Mouse (Mus musculus): ENCODE results near the gene Mypn.

Gene Mypn

DNA sequence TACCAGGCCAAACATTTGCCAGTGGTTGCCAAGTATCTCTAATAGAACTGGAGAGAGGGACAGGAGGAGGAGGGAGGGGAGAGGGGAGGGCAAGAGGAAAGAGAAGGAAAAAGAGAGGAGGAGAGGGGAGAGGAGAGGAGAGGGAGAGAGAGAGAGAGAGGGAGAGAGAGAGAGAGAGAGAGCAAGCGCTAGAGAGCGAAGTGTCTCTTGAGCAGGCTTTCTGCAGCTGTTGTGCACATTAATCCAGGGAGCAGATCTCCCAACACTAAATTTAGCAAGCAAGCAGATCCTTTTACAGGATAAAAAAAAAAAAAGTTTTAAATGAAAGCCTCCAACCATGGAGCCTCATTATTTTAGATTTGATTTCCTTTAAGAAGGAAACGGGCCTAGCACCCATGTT is 750 bp downstream of the Mypn start:
- no peak for DNase-seq (ENCODE audit: extremely low read depth, insufficient read length, low spot score)

DNA sequence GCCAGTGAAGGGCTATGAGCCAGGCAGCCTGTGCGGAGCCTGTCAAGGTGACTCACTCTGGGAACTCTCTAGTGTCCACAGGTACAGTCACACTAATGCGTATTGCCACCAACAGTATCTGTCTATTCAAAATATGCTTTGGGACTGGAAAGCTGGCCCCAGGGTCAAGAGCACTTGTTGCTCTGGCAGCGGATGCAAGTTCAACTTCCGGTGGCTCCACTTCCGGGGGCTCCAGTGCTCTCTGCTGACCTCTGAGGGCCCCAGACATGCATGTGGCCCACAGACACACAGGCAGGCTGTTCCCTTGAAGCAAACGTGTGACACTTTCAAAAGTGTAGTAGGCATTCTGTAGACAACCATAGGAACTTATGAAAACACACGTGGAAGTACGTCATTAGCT is 2.2 kb downstream of the Mypn start:
- no peak for DNase-seq (ENCODE audit: extremely low read depth, insufficient read length, low spot score)

DNA sequence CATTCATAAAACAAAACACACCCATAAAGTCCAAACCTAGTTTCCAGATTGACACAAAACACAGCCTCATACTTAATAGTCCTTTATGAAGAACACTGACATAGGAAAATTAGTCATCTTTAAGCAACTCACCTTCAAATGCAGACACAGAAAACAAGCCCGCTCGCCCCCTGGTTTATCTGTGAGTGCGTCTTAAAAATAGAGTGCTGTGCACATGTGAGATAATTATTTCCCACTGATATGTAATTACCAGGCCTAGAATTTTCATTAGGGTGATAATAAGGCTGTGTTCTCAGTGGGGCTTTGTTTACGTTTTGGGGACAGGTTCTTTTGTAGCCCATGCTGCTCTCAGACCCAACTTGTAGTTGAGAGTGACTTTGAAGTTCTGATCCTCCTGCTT is 4.7 kb downstream of the Mypn start:
- DNase-seq (ENCODE audit: extremely low read depth, insufficient read length, low spot score) = no peak

DNA sequence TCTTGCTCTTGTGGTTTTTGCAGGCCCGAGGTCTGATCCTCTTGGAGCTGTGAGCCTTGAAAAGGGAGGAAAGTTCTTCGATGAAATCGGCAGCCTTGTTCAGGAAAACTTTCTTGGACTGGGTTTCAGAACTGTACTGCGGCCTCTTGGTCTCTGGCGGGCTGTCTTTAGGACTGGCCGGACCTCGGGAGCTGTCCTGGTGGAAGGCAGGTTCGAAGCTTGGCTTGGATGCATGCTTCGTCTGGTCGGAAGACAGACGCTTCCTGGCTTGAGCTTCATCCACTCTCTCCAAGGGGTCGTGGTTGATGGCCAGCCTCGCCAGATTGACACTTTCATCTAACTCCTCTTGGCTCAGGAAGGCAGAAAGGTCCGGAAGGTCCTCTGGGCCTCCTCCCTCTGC is 11.0 kb downstream of the Mypn start:
- no peak for DNase-seq (ENCODE audit: extremely low read depth, insufficient read length, low spot score)

DNA sequence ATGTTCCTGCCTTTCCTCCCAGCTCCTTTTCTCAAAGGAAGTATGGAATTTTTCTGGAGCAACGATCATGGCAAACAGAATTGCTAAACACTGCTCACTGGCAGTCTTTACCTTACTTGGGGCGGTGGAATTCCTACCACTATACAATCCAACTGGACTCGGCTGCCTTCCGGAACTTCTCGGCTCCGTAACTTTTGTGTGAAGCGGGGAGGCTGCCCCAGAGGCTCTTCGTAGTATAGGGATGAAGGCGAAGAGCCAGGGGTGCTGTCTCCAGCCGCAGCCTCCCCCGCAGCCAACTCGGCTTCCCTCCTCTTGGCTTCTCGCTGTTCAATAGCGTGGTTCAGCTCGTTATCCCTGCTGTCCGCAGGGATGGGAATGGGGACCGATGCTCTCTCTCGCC is 11.5 kb downstream of the Mypn start:
- no peak for DNase-seq (ENCODE audit: extremely low read depth, insufficient read length, low spot score)

DNA sequence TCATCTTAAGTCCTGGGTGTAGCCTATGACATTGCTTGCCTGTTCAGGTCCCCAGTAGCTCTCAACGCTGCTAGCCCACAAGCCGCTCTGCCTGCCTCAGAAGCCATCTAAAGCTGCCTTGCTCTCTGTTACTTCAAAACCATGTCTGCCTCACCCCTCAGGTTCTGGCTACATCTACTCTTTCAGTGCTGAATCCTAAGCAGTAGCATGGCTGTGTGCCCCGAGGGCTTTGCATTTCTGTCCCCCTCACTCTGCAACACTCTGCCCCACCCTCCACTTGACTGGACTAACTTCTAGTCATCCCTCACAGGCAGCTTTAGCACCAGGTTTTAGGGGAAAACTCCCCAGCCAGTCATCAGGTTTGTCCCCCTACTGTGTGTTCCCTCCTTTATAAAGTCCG is 19.3 kb downstream of the Mypn start:
- no peak for DNase-seq (ENCODE audit: extremely low read depth, insufficient read length, low spot score)

DNA sequence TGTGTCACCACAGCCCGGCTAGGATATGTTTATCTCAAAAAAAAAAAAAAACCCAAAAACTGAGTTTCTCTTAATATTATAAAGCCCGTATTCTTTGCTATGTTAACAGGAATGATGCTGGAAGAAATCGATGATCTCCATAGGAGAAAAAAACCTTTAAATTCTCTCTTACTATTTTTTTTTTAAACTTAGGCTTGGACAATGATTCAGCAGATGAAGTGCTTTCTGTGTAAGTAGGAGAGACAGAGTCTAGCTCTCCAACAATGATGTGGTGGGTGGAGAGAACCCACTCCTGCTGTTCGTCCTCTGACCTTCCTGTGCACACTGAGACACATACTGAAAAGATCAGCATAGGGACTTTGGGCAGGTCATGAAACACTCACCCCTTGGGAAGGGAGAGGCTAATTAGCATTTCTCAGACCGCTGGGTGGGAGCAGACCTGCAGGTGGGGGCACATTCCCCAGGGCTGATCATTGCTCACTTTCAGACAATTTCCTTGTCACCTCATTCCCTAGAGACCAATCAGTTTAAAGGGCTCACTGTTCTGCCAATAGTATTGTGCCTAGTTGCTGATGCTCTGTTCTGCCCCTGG is 21.5 kb downstream of the Mypn start:
- no peak for DNase-seq (ENCODE audit: extremely low read depth, insufficient read length, low spot score)

DNA sequence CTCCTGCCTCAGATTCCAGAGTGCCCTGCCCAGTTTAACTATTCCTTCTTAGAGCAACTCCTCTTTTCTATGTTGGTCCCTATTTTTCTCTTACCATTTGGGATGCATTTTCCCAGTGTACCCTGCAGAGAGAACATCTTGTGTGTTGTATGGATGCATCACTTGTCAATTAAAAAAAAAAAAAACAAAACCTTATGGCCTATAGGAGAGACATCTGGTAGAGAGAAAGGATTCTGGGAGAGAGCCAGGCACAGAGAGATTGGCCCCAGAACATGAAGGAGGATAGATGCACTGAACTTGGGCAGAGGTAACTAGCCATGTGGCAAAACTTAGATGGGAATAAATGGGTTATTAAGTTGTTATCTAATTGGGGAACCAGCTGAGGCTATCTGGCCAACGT is 22.6 kb downstream of the Mypn start:
- no peak for DNase-seq (ENCODE audit: extremely low read depth, insufficient read length, low spot score)

DNA sequence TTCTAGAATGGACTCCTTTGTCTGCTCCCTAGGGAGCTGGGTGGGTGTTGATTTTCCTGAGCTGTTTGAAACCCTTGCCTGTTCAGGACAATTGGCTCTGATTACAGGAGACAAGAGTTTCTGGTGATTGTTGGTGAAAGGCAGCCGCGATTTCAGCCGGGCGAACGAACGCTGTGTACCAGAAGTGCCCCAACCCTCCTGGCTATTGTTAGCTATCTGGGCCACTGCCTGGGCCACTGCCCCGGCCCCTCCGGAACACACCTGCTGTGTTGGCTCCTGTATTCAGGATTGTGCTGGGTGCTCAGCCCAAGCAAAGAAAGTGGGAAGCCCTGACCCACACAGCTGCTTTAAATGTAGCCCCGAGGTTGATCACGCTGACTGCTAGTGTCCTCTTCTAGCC is 24.2 kb downstream of the Mypn start:
- no peak for DNase-seq (ENCODE audit: extremely low read depth, insufficient read length, low spot score)

DNA sequence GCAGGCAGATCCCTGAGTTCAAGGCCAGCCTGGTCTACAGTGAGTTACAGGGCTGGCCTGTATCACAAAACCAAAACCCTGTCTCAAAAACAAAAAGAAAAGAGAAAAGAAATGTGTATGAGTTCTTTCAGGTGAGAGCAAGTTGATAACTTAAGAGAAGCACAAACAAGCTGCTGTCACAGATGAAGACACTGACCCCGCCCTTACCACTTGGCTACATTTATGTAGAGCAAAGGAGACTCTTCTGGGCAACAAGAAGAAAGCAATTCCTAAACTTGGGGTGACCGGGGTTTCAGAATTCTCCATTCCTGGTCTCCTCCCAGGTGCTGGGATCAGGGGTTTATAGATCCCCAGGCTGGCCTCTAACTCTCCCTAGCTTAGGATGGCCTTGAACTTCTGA is 25.4 kb downstream of the Mypn start:
- no peak for DNase-seq (ENCODE audit: extremely low read depth, insufficient read length, low spot score)

DNA sequence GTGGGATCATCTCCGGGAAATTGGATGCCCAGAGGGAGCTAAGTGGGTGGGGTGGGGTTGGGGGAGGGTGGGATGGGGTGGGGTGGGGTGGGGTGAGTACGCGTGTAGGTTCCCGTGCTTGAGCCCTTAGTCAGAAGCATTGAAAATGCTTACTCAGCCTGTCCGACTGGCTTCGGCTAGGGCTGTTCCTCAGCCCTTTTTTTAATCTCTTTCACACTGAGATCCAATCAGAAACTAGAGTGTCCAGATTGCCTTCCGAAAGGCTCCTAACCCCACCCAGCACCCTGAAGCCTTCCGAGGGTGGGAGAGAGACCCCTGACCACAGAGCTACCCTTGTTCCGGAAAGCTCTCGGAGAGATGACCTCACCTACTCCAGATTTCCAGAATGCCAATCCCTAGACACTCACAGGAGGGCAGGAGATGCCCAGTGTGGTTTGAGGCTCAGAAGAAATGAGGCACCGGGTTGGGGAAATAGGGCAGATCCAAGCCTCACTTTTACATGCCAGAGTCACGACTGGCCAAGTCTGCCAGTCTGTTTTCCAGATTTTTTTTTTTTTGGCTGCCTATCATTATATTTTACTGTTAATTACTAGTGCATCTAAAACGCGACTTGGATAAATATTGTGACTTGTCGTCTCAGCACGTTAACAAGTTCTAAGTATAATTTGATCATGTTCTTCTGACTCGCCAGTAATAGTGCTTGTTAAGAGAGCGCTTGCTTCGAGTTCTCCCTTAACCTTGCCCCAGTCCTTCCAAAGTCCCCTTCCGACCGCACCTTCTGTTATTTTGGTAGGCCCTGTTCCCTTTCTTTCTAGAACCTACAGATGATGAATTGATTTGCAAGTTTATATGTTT is 26.2 kb downstream of the Mypn start:
- peak; percentile 18 for DNase-seq (ENCODE audit: extremely low read depth, insufficient read length, low spot score)

DNA sequence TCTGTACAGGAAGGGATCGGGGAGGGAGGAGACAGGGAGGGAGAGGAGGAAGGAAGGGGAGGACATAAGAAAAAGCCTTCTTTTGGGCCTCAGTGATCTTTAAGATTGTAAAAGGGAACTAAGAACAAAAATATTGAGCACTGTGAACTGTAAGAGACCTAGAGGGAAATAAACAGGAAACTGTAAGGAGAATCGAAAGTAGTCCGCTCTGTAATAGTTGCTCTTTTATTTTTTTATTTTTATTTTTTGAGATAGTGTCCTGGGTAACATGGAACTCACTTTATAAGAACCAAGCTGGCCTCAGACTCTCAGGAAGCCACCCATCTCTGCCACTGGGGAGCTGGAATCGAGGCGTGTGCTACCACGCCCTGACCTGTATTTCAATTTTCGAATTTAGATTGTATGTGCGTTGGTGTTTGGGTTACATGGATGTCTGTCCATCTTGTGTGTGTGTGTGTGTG is 27.3 kb downstream of the Mypn start:
- DNase-seq (ENCODE audit: extremely low read depth, insufficient read length, low spot score) = no peak

DNA sequence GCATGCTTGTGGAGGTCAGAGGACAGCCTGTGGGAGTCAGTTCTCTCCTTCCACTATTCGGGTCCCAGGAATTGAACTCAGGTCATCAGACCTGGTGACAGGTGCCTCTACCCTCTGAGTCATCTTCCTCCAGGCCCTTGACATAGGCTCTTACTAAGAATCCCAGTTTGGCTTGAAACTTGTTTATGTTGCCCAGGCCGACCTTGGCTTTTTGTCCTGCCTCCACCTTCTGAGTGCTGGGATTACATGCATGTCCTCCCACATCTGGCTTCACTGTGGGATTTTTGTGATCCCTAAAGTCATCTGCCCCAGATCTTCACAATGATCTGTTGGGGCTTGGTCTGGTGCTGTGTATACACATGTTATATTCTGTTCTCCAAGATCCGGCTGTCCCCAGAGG is 31.7 kb downstream of the Mypn start:
- no peak for DNase-seq (ENCODE audit: extremely low read depth, insufficient read length, low spot score)

DNA sequence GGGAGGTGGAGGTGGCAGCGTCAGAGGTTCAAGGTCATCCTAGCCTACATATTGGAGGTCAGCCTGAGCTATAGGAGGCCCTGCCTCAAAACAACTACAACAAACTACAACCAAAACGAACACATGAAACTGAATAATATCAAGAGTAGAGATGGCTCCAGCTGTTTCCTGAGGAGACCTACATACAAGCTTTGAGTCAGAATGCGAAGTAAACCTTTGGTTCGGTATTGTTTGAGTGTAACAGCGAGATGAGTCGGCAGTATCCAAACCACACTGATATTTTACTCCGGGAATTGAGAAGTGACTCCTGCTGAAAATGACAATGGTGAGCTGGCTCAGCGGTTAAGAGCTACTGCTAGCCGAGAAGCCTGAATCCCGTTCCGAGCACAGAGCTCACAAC is 34.2 kb downstream of the Mypn start:
- no peak for DNase-seq (ENCODE audit: extremely low read depth, insufficient read length, low spot score)

DNA sequence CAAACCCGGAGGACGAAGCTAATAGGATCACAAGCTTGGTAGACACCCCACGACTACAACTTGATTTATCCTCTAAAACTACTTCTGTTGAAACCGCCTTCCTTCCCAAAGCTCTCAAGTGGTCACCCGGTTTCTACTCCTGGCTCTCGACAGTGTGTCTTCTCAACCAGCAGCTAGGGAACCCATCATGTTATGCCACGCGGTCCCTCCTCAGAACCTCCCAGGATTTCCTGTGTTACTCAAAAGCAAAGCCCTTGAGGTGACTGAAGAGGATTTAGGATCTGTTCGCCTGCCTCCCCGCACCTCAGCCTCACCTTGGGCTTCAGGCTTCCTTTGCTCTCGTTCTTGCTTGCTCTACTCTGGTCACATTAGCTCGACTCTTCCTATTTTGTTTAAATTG is 35.6 kb downstream of the Mypn start:
- DNase-seq (ENCODE audit: extremely low read depth, insufficient read length, low spot score) = no peak

DNA sequence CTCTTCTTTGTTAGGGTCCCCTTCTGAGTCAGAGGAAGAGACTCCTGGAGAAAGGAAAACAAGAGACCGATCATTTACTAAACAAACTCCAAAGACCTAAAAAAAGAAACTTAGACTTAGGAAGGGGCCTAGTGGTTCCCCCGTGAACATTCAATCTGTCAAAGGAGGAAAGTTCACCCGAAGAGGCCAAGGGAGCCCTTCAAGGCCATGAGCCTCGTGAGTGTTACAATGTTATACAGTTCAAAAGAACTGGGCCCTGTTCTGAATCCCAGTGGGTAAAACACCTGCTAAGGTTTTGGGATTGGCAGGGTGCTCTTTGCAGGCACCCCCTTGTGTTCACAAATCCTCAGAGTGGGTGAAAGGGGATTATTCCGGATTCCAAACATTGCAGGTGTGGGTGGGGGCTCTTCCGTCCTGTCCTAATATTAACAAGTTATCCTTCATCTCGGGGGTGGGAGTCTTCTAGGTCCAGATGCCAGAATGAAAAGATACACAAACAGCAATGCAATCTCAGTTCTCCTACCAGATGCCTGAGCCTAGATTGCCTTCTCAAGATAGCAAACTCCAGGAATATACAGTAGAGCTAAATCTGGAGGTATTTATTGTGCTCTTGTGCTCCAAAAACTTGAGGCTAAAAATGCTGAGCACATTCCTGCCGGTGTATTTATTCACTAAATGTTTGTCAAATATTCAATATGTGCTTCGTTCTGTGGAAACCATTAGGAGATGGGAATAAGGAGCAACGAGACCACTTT is 36.3 kb downstream of the Mypn start:
- DNase-seq (ENCODE audit: extremely low read depth, insufficient read length, low spot score) = no peak

DNA sequence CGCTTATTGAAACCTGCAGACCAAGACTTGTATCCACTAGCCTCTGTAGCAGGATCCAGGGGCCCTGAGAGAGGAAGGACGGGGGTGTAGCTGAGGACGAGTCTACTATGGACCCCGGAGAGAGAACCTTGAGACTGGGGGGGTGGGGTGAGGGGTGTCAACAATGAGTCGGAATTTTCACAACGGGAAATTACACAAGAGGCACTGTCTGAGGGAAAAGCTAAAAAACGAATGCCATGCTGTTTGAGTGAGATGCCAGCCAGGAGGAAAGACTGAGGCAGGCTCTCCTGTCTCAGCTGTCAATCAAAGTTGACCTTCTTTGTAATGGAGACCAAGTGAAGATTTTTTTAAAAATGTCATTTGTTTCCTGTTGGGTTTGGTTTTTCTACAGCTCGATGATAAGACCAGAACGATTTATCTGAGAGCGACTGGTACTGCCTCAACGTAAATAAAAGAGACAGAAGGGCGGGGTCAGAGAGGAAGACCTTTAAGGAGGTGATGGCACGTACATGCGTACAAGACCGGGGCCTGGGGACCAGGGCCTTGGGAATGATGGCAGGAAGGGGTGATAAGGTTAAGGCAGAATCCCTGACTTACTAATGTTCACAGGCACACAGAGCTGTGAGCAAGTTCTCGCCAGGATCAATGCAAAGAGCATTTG is 37.9 kb downstream of the Mypn start:
- no peak for DNase-seq (ENCODE audit: extremely low read depth, insufficient read length, low spot score)

DNA sequence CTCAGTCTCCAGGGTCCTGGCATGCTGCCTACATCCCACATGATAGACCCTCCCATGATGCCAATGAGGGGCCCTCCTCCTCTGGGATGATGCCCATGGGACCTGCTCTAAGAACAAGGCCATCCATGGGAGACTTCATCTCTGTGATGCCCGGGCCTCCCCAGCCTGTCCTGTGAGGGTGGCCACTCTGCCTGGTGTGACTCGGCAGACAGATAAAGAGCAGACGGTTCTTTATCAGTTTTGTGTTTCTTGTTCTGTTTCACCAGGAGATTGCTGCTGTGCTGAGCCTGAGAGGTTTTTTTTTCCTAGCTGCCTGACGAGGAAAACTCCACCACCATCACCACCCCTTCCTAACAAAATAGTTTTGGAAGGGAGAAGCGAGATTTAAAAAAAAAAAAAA is 42.5 kb downstream of the Mypn start:
- DNase-seq (ENCODE audit: extremely low read depth, insufficient read length, low spot score) = no peak

DNA sequence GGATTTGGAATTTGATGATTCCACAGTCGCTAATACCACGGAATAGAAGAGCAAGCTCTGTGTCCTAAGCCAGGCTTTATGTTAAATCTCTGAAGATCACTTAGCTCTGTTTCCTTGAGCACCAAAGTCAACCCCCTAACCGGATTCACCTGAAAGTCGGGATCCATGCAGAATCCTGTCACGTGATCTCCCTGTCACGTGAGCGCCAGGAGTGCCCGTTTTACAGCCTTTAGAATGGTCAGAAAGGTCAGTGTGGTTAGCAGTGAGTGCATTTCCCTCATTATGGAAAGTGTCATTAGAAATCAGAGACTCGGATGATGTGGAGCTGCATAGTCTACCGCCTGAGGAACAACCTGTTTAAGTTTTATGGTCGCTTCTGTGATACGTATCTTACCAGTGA is 43.1 kb downstream of the Mypn start:
- DNase-seq (ENCODE audit: extremely low read depth, insufficient read length, low spot score) = no peak

DNA sequence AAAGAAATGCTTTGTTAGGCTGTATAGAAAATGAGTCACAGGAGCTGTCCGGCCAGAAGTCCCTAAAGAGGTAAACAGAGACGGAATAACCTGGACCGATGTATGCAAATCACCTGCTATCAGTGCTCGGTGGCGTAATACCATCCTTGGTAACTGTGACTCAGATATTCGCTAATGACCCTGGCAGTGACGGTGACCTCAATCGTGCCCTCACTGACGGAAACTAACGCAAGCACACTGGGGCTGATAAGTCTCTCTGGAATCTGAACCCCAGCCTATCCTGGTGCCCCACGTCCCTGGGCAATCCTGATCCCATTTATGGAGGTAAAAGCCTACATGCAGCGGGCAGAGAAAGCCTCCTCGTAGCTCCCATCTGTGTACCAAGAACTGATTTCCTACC is 45.6 kb downstream of the Mypn start:
- no peak for DNase-seq (ENCODE audit: extremely low read depth, insufficient read length, low spot score)

DNA sequence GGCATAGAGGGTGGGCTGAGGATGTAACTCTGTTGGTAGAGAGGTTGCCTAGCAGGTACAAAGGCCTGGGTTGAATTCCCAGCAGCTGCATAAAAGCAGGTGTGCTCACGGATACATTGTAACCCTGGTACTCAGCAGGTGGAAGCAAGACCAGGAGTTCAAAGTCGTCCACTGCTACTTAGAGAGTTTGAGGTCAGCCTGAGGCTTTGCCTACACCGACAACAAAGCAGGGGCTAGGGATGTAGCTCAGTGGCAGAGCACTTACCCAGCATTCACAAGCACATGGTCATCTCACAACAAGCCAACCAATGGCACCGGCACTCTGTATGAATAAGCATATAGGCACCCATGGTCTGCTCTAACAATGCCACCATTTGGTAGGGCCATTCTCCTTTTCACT is 46.3 kb downstream of the Mypn start:
- no peak for DNase-seq (ENCODE audit: extremely low read depth, insufficient read length, low spot score)

Data from 3134 (cell line).